Mouse (Mus musculus) ES-E14 (cell line): ENCODE results near the gene Setd3.

Experiments used
- CHD2 ChIP-seq: IDR thresholded peaks from 2 replicates; pipeline ENCODE4 v1.6.1; 2014; ENCODE audit warnings: mild to moderate bottlenecking, low read depth, low read length, inconsistent platforms
- HCFC1 ChIP-seq: IDR thresholded peaks from 2 replicates; pipeline ENCODE4 v1.6.1; 2012; ENCODE audit warnings: low read length, inconsistent platforms, borderline replicate concordance; ENCODE audit not compliant: insufficient read depth
- MAFK ChIP-seq: IDR thresholded peaks from 2 replicates; pipeline ENCODE4 v1.6.1; 2014; ENCODE audit warnings: mild to moderate bottlenecking, low read depth, low read length, inconsistent platforms; ENCODE audit not compliant: insufficient read depth
- ZC3H11A ChIP-seq: IDR thresholded peaks from 2 replicates; pipeline ENCODE4 v1.6.1; 2012; ENCODE audit warnings: low read depth, mild to moderate bottlenecking, inconsistent platforms, low read length, borderline replicate concordance

DNA sequence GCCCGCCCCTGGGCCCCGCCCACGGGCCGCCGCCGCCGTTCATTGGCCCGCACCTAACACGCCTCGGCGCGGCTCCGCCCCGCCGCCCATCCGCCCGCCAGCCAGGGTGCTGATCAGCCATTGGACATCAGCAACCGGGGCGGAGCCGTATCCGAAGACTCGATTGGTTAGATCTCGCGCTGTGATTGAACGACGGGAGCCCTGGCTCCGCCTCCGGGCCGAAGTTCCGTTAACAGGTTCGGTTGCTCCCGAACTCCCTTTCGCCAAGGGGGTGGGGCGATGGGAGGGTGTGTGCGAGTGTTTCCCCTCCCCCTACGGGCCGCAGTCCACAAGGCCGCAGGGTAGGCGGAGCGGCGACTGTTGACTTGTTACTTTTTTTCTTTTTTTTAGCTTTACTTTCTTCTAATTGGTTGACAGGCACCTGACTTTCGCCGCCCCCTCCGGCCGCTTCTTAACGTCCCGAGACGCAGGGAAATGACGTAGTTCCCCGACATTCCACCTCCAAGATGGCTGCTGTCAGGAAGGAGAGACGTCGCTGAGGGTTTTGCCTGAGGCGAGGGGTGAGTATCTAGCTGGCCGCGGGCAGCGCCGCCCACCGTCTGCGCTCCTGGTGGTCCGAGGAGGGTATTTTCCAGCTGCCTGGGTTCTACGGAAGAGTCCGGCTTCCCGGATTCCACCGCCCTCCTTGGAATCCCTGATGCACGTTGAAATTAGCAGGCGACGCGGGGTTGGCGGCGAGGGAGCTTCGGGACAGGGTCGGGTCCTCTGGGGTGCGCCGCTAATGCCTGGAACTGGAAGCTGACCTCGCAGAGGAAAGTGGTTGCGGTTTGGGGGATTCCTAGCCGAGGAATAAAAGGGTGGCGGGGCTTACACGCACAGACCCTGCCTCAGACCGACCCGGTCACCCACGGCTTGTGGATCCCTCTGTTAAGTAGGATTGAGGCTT is 480 bp upstream of the Setd3 start, which contains the start of gene Ccnk:
- no peak; the same call in 1 of the 2 replicates for TF ChIP-seq CHD2
- TF ChIP-seq ZC3H11A: no peak
- TF ChIP-seq HCFC1: peak; percentile 75
- 0 out of 2 replicates have a peak, but pooled peaks have one; percentile 34 for TF ChIP-seq MAFK
